Mouse (Mus musculus) midbrain, embryonic 12.5 days (tissue): ENCODE measurements around the gene Atp5h. TPM values are rescaled to one million over a fixed set of nuclear protein-coding genes. Genes with fewer than 3 reads are reported as not detected.

ENCODE experiments used
- ATAC-seq: fragments of 200-750 bp; cut with Nextera tagmentation; 2 replicates; pipeline ENCODE4 v1.8.0; 2017; ENCODE audit warnings: low read depth, moderate TSS enrichment, moderate library complexity; ENCODE audit not compliant: low FRiP score
- H3K27ac ChIP-seq: fragments of 300-500 bp; sonication (generic); replicated peaks from 2 replicates; pipeline ENCODE4 v1.5.1; 2016; ENCODE audit warnings: mild to moderate bottlenecking
- H3K27me3 ChIP-seq: fragments of 300-500 bp; sonication (generic); 2 replicates; pipeline ENCODE4 v1.6.1; 2016; ENCODE audit warnings: mild to moderate bottlenecking
- H3K36me3 ChIP-seq: fragments of 300-500 bp; sonication (generic); 2 replicates; pipeline ENCODE4 v1.6.1; 2016
- H3K4me1 ChIP-seq: fragments of 300-500 bp; sonication (generic); 2 replicates; pipeline ENCODE4 v1.6.1; 2016
- H3K4me2 ChIP-seq: fragments of 300-500 bp; sonication (generic); replicated peaks from 2 replicates; pipeline ENCODE4 v1.6.1; 2016; ENCODE audit warnings: mild to moderate bottlenecking, moderate library complexity
- H3K4me3 ChIP-seq: fragments of 300-500 bp; sonication (generic); 2 replicates; pipeline ENCODE4 v1.5.1; 2016; ENCODE audit warnings: mild to moderate bottlenecking
- H3K9ac ChIP-seq: fragments of 300-500 bp; sonication (generic); replicated peaks from 2 replicates; pipeline ENCODE4 v1.6.1; 2016; ENCODE audit warnings: mild to moderate bottlenecking, moderate library complexity
- H3K9me3 ChIP-seq: fragments of 300-500 bp; sonication (generic); 2 replicates; pipeline ENCODE4 v1.6.1; 2016; ENCODE audit warnings: mild to moderate bottlenecking
- WGBS: fragments of 180-500 bp; shearing (Covaris S2); methylation state at CpG from one replicate; pipeline ENCODE4 v1.1.7; 2016; 5-methylcytosine and 5-hydroxymethylcytosine counted together
- microRNA-seq: library from miRNA; unstranded; fragments of <30 nt; microRNA quantifications from one replicate; pipeline ENCODE4, GENCODE M21; 2017
- polyA plus RNA-seq: library from polyadenylated mRNA; unstranded; fragments of >200 nt; fragmentation: Nextera tagmentation; extraction: Ambion mirVana; gene quantifications from 2 replicates; pipeline ENCODE4 v1.2.1, GENCODE M21; 2016

Gene Atp5h
- polyA plus RNA-seq, 1 experiment from 2014 or later = 873 TPM

- Histone ChIP-seq H3K27me3 (peaks cover 54% of the 10 kb centered on the region), H3K4me3 (peak overlapping the region; percentile 48), H3K9me3 (peaks cover 4% of the 10 kb centered on the region; the same call in 1 of the 2 replicates), H3K4me1 (peaks cover 12% of the 10 kb centered on the region), H3K27ac (no peak overlapping the region), H3K9ac (peak overlapping the region; percentile 69), H3K36me3 (no peaks in the 10 kb centered on the region), H3K4me2 (peak overlapping the region; percentile 80)
- peak; percentile 44; the same call in 1 of the 2 replicates for ATAC-seq
- WGBS = 2% methylated on average over 30 of the region's 30 CpGs
Measured at GRCm38 (mm10) chr11:115373805-115374694, 45.7 kb downstream of the Atp5h start.

DNA sequence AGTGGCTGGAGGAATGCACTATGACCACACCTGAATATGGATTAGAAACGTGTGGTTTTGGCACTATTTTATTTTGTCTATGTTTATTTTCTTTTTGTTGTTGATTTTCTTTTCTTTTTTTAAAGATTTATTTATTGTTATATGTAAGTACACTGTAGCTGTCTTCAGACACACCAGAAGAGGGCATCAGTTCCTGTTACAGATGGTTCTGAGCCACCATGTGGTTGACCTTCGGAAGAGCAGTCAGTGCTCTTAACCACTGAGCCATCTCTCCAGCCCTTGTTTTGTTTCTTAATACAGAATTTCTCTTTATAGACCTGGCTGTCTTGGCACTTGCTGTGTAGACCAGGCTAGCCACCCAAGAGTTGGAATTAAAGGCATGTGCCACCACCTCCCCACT lies 47.0 kb downstream of the Atp5h start:
- peaks cover 12% of the 10 kb centered on the region for H3K4me1 ChIP-seq
- H3K27me3 ChIP-seq = peaks cover 62% of the 10 kb centered on the region
- no peak for ATAC-seq
- WGBS = 46% methylated on average over 2 of the region's 2 CpGs
- H3K9ac ChIP-seq = no peak overlapping the region
- H3K4me3 ChIP-seq = no peak overlapping the region
- no peaks in the 10 kb centered on the region for H3K9me3 ChIP-seq
- H3K36me3 ChIP-seq = no peaks in the 10 kb centered on the region
- H3K4me2 ChIP-seq = no peak overlapping the region
- H3K27ac ChIP-seq = no peak overlapping the region

- no peak overlapping the region for H3K4me3 ChIP-seq
- 65% methylated on average over 1 of the region's 1 CpGs for WGBS
- no peaks in the 10 kb centered on the region for H3K9me3 ChIP-seq
- no peak overlapping the region for H3K9ac ChIP-seq
- H3K36me3 ChIP-seq = no peaks in the 10 kb centered on the region
- H3K4me2 ChIP-seq = no peak overlapping the region
- ATAC-seq = no peak
- H3K4me1 ChIP-seq = peaks cover 16% of the 10 kb centered on the region
- H3K27me3 ChIP-seq = peaks cover 62% of the 10 kb centered on the region
- H3K27ac ChIP-seq = no peak overlapping the region
Measured at GRCm38 (mm10) chr11:115372015-115372414, 47.7 kb downstream of the Atp5h start.

- Histone ChIP-seq H3K9ac (no peak overlapping the region), H3K4me1 (peaks cover 22% of the 10 kb centered on the region), H3K4me3 (no peak overlapping the region), H3K36me3 (no peaks in the 10 kb centered on the region), H3K9me3 (no peaks in the 10 kb centered on the region), H3K4me2 (no peak overlapping the region), H3K27me3 (peaks cover 63% of the 10 kb centered on the region), H3K27ac (no peak overlapping the region)
- WGBS = 67% methylated on average over 8 of the region's 8 CpGs
- ATAC-seq = no peak
Measured at GRCm38 (mm10) chr11:115371354-115371753, 48.4 kb downstream of the Atp5h start.

GRCm38 (mm10) chr11:115370368-115370767 lies 49.4 kb downstream of the Atp5h start:
- peaks cover 66% of the 10 kb centered on the region for H3K27me3 ChIP-seq

GRCm38 (mm10) chr11:115367395-115367944 lies 52.3 kb downstream of the Atp5h start, which contains the start of gene Hid1:
TSS of gene Hid1 (minus strand) at chr11:115367756.
- ATAC-seq = peak; percentile 75
- Histone ChIP-seq H3K27ac (peak within 1 kb of the TSS; percentile 67), H3K9me3 (no peaks in the 10 kb centered on the region), H3K4me1 (peaks cover 17% of the 10 kb centered on the region), H3K9ac (peak within 1 kb of the TSS; percentile 79), H3K4me2 (peak within 1 kb of the TSS; percentile 92), H3K27me3 (peaks cover 45% of the 10 kb centered on the region), H3K4me3 (peak within 1 kb of the TSS; percentile 72), H3K36me3 (no peaks in the 10 kb centered on the region)
- WGBS = under 1% methylated on average over 39 of the region's 39 CpGs

More at GRCm38 (mm10) chr11:115370368-115370767, 49.4 kb downstream of the Atp5h start:
- no peak overlapping the region for H3K4me3 ChIP-seq
- H3K36me3 ChIP-seq = no peaks in the 10 kb centered on the region
- H3K9me3 ChIP-seq = no peaks in the 10 kb centered on the region
- 67% methylated on average over 7 of the region's 7 CpGs for WGBS
- no peak overlapping the region for H3K9ac ChIP-seq
- no peak for ATAC-seq
- H3K4me2 ChIP-seq = no peak overlapping the region
- peaks cover 29% of the 10 kb centered on the region for H3K4me1 ChIP-seq
- H3K27ac ChIP-seq = no peak overlapping the region

GRCm38 (mm10) chr11:115366706-115367394 lies 52.9 kb downstream of the Atp5h start:
- under 1% methylated on average over 28 of the region's 28 CpGs for WGBS
- Histone ChIP-seq H3K4me3 (peak overlapping the region; percentile 72), H3K27me3 (peaks cover 45% of the 10 kb centered on the region), H3K4me2 (peak overlapping the region; percentile 92), H3K4me1 (peaks cover 17% of the 10 kb centered on the region), H3K27ac (peak overlapping the region; percentile 67), H3K36me3 (no peaks in the 10 kb centered on the region), H3K9ac (peak overlapping the region; percentile 79), H3K9me3 (no peaks in the 10 kb centered on the region)
- peak; percentile 69 for ATAC-seq

DNA sequence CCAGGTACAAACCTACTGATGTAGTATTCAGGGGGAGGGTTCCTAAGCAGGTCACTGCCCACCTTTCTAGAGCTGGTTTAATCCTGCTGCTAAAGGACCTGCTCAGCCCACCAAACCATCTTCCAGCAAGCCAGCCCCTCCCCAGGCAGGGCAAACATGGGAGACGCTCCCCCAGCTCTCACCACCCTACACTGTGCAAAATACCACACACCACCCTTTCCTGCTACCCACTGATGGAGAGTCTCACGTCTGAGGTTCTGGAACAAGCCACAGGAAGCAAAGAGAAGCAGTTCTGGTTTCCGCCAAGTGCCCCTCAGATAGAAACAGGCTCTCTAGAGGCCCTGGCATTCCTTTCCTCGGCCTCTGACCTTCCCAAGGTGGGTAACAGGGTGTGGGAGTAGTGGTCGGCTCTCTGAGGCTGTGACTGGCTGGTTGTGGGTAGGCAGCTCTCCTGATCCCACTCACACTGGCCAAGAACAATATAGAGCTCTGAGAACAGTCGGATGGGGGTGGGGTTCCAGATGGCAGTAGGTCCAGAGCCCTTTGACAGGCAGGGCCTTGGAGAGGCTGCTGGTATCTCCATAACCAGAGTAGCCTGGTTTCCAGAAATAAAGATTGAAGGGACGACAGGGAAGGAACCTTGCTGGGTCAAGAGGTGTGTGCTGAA lies 53.6 kb downstream of the Atp5h start:
- Histone ChIP-seq H3K36me3 (no peaks in the 10 kb centered on the region), H3K27ac (peak overlapping the region; percentile 12; the same call in 1 of the 2 replicates), H3K9ac (peak overlapping the region; percentile 79; the same call in 1 of the 2 replicates), H3K4me1 (peaks cover 17% of the 10 kb centered on the region), H3K4me3 (peak overlapping the region; percentile 72), H3K9me3 (no peaks in the 10 kb centered on the region), H3K4me2 (peak overlapping the region; percentile 92), H3K27me3 (peaks cover 41% of the 10 kb centered on the region)
- 46% methylated on average over 7 of the region's 7 CpGs for WGBS
- peak; percentile 38; the same call in 1 of the 2 replicates for ATAC-seq

Small RNA genes lying within 50 kb of the gene (microRNA-seq; reads per million reads assigned to microRNA genes)
- gene Mir3968 = not detected

Other genes with a start within 250 kb of the Atp5h start
- 7.9 and 9.2 TPM in 2 replicates for gene Tmem104, start 232.5 kb downstream of the Atp5h start, polyA plus RNA-seq
- 18.5 and 19.2 TPM in 2 replicates for gene Nat9, start 232.1 kb downstream of the Atp5h start, polyA plus RNA-seq
- 0.06 and 0.17 TPM in 2 replicates for gene Grin2c, start 152.7 kb downstream of the Atp5h start, polyA plus RNA-seq
- 15.9 and 18.4 TPM in 2 replicates for gene Fdxr, start 142.9 kb downstream of the Atp5h start, polyA plus RNA-seq
- gene Fads6, start 122.3 kb downstream of the Atp5h start, polyA plus RNA-seq = 0.11 and 0.18 TPM in 2 replicates
- not detected in 2 replicates for gene Otop2, start 112.8 kb downstream of the Atp5h start, polyA plus RNA-seq
- 0.05 TPM in 1 of 2 replicates, not detected in the other for gene Ush1g, start 97.9 kb downstream of the Atp5h start, polyA plus RNA-seq
- 0.28 and 0.43 TPM in 2 replicates for gene Otop3, start 85.2 kb downstream of the Atp5h start, polyA plus RNA-seq
- gene Hid1, start 52.2 kb downstream of the Atp5h start, polyA plus RNA-seq = 32.9 and 38.6 TPM in 2 replicates
- gene Cdr2l, start 38.0 kb downstream of the Atp5h start, polyA plus RNA-seq = 32.4 and 36.6 TPM in 2 replicates
- gene Mrpl58, start 16.2 kb downstream of the Atp5h start, polyA plus RNA-seq = 234 and 265 TPM in 2 replicates
- 32.0 and 40.4 TPM in 2 replicates for gene Kctd2, start 166 bp upstream of the Atp5h start, polyA plus RNA-seq
- not detected in 2 replicates for gene Trim80, start 20.6 kb upstream of the Atp5h start, polyA plus RNA-seq
- gene Slc16a5, start 42.5 kb upstream of the Atp5h start, polyA plus RNA-seq = 0.20 and 0.30 TPM in 2 replicates
- 10.3 and 13.1 TPM in 2 replicates for gene Armc7, start 55.7 kb upstream of the Atp5h start, polyA plus RNA-seq
- 81.6 and 83.8 TPM in 2 replicates for gene Nt5c, start 71.9 kb upstream of the Atp5h start, polyA plus RNA-seq
- 1,008 and 1,026 TPM in 2 replicates for gene Jpt1, start 94.4 kb upstream of the Atp5h start, polyA plus RNA-seq
- gene Sumo2, start 116.3 kb upstream of the Atp5h start, polyA plus RNA-seq = 1,412 and 1,429 TPM in 2 replicates
- 168 and 172 TPM in 2 replicates for gene Nup85, start 144.5 kb upstream of the Atp5h start, polyA plus RNA-seq
- gene Mrps7, start 184.0 kb upstream of the Atp5h start, polyA plus RNA-seq = 85.7 and 89.0 TPM in 2 replicates
- gene Gga3, start 184.1 kb upstream of the Atp5h start, polyA plus RNA-seq = 34.6 and 37.2 TPM in 2 replicates
- gene Mif4gd, start 193.0 kb upstream of the Atp5h start, polyA plus RNA-seq = 12.2 and 15.1 TPM in 2 replicates
- gene Slc25a19, start 208.3 kb upstream of the Atp5h start, polyA plus RNA-seq = 26.2 and 26.9 TPM in 2 replicates